Mouse (Mus musculus) right cerebral cortex, postnatal 14 days (tissue): Measurements from ENCODE around the gene Trim28.
"Not testable (repeated sequence)": the region's sequence is repeated elsewhere in the genome, so short reads cannot be mapped to it uniquely, and the experiment has no call there.

ENCODE experiments used
- DNase-seq: peaks from one replicate; pipeline ENCODE4 v3.0.0; 2022

Trim28 gene

DNA sequence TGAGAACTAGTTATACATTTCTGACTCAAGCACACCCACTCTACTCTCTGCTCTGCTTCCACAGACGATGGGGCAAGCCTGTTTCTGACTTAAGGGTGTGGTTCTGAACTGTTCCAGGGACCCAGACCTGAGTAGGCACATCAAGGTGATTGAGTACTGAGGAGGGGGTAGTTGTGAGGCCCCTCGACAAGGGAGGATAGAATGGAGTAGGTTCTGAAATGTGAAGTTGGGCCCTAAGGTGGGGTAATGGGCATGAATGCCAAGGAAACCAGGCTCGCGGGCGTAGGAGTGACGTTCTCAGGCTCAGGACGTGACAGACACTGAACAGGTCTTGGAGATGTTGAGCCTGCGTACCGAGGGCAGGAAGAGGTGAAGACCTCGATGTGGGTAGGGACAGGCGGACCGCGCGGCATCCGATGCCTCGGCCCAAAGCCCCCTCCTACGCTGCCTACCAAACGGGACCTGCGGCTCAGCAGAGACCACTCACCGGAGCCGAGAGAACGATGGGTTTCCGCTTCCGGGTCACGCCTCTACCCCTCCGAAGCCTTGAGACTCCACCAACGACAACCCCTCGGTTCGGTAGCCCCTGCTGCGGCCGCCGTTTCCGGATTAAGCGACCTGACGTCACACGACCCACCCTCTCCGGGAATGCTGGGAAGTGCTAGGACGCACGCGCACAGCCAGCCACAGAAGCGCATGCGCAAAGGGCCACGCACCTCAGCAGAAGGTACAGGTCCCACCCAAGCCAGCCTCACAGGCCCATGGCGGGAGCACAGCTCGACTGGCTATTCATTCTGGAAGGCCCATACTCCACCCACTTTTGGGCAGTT lies 35.4 kb downstream of the Trim28 start, which contains the start of gene Chmp2a:
Chmp2a (minus strand) TSS at position 660 of the 830 bp plus-strand sequence.
- DNase-seq, result peak; percentile 98

GRCm38 (mm10) chr7:13035211-13035855 lies 36.4 kb downstream of the Trim28 start:
- no peak for DNase-seq

- no peak for DNase-seq
These were observed 37.9 kb downstream of the Trim28 start for GRCm38 (mm10) chr7:13036806-13037205.

DNA sequence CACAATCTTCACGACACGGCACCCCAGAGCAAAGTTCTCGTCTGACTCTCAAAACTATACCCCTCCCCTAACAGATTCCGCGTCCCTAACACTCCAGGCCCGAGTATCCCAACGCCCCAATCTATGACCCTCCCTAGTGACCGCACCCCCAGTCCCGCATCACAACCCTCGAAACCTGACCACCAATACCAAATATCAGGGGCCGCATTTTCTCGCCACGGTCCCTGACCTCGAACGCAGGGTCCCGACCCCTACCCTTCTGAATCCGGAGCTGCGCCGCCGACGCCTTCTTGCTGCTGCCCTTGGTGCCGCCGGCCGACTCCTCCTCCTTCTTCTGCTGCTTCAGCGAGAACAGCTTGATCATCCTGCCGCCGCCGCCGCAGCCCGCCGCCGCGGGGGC lies 38.5 kb downstream of the Trim28 start:
- DNase-seq, result peak; percentile 72

- peak; percentile 100 for DNase-seq
These were observed 39.1 kb downstream of the Trim28 start, which contains the start of gene Ube2m for GRCm38 (mm10) chr7:13037901-13038555. TSS of gene Ube2m (minus strand) at chr7:13038275.

DNA sequence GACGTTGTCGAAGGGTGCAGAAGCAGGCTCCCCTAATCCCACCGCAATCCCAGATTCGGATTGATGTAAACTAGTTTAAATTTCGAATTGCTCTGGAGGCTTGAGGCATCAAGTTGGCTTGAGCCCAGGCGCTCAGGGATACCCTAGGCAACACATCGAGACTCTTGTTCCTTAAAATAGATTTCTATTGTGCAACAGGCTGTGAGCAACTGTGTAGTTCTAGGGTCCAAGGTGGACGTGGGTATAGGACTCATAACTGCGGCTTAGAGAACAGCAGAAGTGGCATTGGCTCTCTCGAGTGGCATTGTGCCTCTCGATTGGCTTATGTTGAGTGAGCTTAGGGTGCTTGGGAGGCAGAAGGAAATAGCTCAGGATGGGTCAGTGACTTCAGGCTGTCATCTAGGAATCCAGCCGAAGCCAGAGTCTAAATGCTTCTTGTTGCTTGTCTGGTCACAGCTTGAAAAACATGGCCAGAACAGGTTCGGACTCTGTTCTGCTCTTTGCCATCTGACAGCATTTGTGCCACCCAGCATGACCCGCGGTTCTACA lies 39.8 kb downstream of the Trim28 start:
- DNase-seq, result no peak

DNA sequence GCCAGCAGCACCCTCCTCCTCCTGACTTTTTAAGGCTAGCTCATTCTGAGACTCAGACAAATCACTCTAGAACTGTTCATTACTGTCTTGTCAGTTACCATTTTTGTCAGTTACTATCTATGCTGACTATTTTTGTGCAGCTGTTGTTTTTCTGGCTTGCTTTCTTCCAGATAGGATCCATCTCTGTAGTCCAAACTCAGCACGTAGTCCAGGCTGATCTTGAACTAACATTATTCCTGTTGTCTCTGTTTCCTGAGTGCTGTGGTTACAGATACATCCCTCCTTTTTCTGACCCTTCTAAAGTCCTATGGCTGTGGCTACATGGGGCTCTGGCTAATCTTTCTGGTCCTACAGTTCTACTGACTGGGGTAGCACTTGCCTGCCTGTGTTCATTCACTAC lies 40.3 kb downstream of the Trim28 start:
- no peak for DNase-seq

DNA sequence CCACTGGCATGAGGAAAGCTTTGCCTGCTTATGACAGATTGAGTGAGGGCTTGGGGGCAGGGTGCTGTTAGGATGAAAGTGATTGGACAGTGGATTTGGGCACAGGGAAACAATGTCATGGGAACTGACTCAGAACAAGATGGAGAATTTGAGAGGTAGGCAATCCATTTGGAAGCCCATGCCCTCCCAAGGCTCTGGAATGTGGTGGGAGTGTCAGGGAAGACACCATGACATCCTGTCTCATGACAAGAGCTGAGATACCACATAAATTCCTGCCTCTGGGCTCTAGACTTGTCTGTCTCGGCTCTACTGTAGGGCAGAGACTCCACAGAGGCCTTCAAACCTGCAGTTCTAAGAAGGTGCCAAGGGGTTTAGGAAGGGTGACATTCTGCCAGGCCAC lies 42.3 kb downstream of the Trim28 start:
- DNase-seq, result no peak

- no peak for DNase-seq
These were observed 43.6 kb downstream of the Trim28 start for GRCm38 (mm10) chr7:13042511-13042910.

- no peak for DNase-seq
These were observed 44.2 kb downstream of the Trim28 start for GRCm38 (mm10) chr7:13043120-13043444.

- DNase-seq, result peak; percentile 60
These were observed 44.7 kb downstream of the Trim28 start for GRCm38 (mm10) chr7:13043445-13044253.

DNA sequence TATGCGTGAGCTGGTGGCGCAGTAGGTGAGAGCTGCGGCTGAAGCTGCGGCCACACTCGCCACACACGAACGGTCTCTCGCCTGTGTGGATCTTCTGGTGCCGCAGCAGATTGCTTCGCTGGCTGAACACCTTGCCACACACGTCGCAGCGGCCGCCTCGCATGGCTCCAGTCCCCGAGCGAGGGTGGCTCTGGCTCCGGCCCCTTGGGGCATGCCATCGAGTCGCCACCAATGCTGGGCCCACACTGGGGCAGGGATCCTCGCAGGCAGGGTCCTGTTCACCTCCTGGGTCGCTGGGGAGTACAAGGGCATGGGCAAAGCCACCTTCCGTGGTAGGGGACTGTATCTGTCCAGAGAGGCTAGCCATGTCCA lies 45.3 kb downstream of the Trim28 start:
- DNase-seq, result no peak

GRCm38 (mm10) chr7:13046084-13046483 lies 47.2 kb downstream of the Trim28 start:
- DNase-seq, result no peak

DNA sequence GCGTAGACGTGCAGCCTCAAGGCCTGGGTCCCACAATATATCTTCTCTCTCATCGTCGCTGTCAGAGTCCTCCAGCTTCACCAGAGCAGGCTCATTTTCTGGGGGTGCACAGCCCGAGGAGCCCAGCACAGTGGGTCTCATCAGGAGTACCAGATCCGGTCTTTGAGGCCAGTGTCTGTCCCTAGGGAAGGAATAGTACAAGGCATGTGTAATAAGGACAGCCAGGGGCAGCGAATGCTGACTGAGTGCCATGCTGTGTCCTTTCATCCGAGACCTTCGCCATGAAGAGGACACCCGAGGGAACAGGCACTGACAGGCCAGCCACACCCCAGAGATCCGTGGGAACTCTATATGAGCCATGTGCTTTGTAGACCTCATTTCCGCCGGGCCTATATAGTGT lies 54.1 kb downstream of the Trim28 start:
- no peak for DNase-seq

DNA sequence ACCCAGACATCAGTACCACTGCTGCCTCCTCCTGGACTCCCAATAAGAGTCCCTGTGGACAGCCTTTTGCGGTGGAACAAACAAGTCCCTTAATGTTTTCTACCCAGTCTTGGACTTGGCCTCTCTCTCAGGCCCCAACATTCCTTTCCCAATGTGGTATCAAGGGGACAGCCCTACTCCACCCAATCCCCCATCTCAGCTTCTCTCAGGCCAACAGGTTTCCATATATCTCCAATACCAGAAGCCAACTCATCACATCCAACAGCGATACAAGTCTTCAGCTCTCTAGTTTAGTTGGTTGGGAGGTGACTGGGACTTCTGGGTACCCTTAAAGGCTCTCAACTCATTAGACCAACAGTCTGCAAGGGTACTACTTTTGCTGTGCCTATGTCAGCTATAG lies 54.6 kb downstream of the Trim28 start:
- no peak for DNase-seq

- no peak for DNase-seq
These were observed 55.0 kb downstream of the Trim28 start for GRCm38 (mm10) chr7:13053961-13054286.

DNA sequence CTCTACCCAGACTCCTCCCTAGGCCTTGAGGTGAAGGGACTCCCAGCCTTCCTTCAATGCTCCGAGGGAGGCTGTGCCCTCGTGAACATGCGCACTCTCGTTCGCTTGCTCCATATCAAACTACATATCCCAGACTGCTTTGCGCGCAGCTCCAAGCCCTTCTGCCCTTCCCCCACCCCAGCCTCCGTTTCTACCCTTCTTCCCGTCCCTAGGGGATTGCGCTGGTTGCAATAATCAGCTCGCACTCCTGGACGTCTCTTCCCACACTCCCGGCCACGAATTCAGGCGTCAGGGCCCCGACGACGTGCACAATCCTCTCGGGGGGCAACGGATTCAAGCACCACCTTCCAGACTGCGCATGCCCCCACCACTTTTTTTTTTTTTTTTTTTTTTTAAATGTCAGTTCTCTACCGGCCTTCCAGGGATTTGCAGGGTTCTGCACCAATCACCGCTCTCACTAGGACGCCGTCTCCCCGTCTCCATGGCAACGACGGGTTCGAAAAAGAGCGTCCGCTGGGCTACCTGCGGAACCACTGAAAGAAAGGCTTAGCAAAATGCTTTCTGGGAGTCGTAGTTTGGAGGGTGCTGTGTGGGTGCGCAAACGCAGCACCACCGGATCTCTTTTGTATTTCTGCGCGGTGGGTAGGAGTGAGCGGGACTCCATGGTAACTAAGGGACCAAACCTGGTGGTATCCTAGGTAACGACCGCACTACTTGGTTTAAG lies 55.5 kb downstream of the Trim28 start, which contains the start of gene Mzf1:
Mzf1 (minus strand) TSS at position 478 of the 724 bp plus-strand sequence.
- peak; percentile 97 for DNase-seq

DNA sequence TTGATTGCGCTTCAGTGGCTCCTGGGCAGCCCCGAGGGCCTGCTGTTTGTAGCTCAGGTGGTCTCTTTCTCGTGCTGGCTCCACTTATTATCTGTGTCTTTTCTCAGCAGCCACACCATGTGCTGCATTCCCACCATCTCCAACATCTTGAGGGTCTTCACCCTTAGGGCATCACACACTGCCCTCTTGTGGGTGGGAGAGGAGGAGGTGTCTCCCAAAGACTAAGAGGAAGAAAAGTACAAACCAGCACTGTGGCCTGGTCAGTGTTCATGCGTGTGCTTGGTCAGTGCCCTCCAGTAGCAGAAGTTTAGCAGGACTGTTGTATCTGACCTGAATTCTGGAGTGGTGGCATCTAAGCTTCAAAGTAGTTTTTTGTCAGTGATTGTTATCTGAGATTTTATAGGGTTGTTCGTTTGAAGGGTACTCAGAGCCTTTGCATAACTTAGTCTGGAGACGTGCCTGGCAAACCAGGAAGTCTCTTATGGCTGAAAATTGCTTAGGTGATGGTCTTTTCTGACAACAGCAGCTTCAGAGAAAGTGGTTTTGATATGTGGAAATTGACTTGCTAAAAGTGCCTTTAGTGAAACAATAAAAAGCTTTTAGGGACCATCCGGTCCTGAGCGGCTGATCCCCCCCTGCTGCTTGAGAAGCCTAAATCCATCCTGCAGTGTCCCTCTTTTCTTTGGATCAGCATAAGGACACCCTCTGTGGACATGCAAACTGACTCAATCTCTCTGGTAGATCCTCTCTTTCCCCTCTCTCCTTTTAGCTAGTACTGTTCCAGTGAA lies 58.2 kb downstream of the Trim28 start:
- DNase-seq, result no peak

- DNase-seq, result no peak
These were observed 60.6 kb downstream of the Trim28 start for GRCm38 (mm10) chr7:13059536-13059935.

DNA sequence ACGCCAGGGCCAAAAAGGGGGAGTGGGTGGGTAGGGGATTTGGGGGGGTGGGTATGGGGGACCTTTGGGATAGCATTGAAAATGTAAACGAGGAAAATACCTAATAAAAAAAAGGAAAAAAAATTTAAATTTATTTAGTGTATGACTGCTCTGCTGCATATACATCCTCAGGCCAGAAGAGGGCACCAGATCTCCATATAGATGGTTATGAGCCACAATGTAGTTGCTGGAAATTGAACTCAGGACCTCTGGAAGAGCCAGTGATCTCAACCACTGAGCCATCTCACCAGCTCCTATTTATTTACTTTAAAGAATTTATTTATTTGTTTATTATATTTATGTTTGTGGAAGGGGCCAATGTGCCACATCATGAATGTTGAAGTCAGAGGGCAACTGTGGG lies 64.5 kb downstream of the Trim28 start:
- not testable (repeated sequence) for DNase-seq

DNA sequence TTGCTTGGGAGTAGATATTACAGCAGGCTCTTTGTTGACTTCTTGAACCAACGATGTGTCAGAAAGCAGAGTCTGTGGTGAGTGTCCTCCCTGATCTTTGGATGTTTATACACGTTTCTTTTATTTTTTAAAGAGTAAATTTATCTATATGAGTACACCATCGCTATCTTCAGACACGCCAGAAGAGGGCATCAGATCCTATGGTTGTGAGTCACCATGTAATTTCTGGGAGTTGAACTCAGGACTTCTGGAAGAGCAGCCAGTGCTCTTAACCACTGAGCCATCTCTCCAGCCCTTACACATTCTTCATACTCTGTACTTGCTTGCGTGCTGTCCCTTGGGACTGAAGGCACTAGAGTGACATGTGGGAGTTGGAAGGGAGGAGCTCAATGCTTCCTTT lies 73.4 kb downstream of the Trim28 start:
- no peak for DNase-seq
